Mouse (Mus musculus) neural tube, embryonic 13.5 days (tissue): ENCODE measurements around the gene Klk7. TPM values are rescaled to one million over a fixed set of nuclear protein-coding genes. Genes with fewer than 3 reads are reported as not detected.

Source experiments
- ATAC-seq: fragments of 200-750 bp; cut with Nextera tagmentation; 2 replicates; pipeline ENCODE4 v1.8.0; 2017; ENCODE audit warnings: low read depth, mild to moderate bottlenecking, moderate TSS enrichment, moderate library complexity
- H3K27ac ChIP-seq: fragments of 300-500 bp; sonication (generic); replicated peaks from 2 replicates; pipeline ENCODE4 v1.5.1; 2015; ENCODE audit warnings: moderate library complexity, mild to moderate bottlenecking, inconsistent platforms
- H3K27me3 ChIP-seq: fragments of 300-500 bp; sonication (generic); 2 replicates; pipeline ENCODE4 v1.6.1; 2015; ENCODE audit warnings: mild to moderate bottlenecking, inconsistent platforms
- H3K36me3 ChIP-seq: fragments of 300-500 bp; sonication (generic); 2 replicates; pipeline ENCODE4 v1.6.1; 2015; ENCODE audit warnings: mild to moderate bottlenecking, inconsistent platforms
- H3K4me1 ChIP-seq: fragments of 300-500 bp; sonication (generic); replicated peaks from 2 replicates; pipeline ENCODE4 v1.6.1; 2015; ENCODE audit warnings: inconsistent platforms
- H3K4me2 ChIP-seq: fragments of 300-500 bp; sonication (generic); 2 replicates; pipeline ENCODE4 v1.6.1; 2015; ENCODE audit warnings: inconsistent platforms, mild to moderate bottlenecking, moderate library complexity
- H3K4me3 ChIP-seq: fragments of 300-500 bp; sonication (generic); 2 replicates; pipeline ENCODE4 v1.5.1; 2015; ENCODE audit warnings: mild to moderate bottlenecking, inconsistent platforms
- H3K9ac ChIP-seq: fragments of 300-500 bp; sonication (generic); 2 replicates; pipeline ENCODE4 v1.6.1; 2015; ENCODE audit warnings: moderate library complexity, mild to moderate bottlenecking, inconsistent platforms
- H3K9me3 ChIP-seq: fragments of 300-500 bp; sonication (generic); 2 replicates; pipeline ENCODE4 v1.6.1; 2016; ENCODE audit warnings: inconsistent platforms
- WGBS: fragments of 180-500 bp; shearing (Covaris S2); methylation state at CpG from one replicate; pipeline ENCODE4 v1.1.7; 2015; 5-methylcytosine and 5-hydroxymethylcytosine counted together
- polyA plus RNA-seq: library from polyadenylated mRNA; unstranded; fragments of >200 nt; fragmentation: Nextera tagmentation; extraction: Ambion mirVana; gene quantifications from 2 replicates; pipeline ENCODE4 v1.2.1, GENCODE M21; 2015

Gene Klk7
- polyA plus RNA-seq, 1 experiment from 2014 or later = not detected

DNA sequence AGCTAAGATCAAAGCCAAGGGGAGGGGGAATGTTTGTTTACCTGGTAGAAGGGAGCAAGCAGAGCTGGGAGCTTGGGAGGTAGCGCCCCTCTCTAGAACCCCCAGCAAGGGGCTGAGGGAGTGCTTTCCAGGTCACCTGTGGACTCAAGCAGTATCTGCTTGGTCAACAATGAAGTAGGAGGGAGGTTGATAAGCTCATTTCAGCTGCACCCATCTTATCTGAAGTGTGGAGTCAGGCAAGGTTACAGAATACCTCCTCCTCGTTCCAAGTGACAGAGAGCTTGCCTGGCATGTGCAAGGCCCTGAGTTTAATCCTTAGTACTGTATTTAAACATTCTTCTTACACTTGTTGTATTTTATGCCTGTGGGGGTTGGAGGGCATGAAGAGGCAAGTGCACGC is 44.6 kb downstream of the Klk7 start:
- H3K9me3 ChIP-seq = no peaks in the 10 kb centered on the region
- H3K27ac ChIP-seq = no peak overlapping the region
- no peak for ATAC-seq
- no peak overlapping the region for H3K4me2 ChIP-seq
- H3K9ac ChIP-seq = no peak overlapping the region
- no peaks in the 10 kb centered on the region for H3K4me1 ChIP-seq
- no peaks in the 10 kb centered on the region for H3K27me3 ChIP-seq
- WGBS = 80% methylated on average over 3 of the region's 3 CpGs
- H3K4me3 ChIP-seq = no peak overlapping the region
- H3K36me3 ChIP-seq = no peaks in the 10 kb centered on the region

DNA sequence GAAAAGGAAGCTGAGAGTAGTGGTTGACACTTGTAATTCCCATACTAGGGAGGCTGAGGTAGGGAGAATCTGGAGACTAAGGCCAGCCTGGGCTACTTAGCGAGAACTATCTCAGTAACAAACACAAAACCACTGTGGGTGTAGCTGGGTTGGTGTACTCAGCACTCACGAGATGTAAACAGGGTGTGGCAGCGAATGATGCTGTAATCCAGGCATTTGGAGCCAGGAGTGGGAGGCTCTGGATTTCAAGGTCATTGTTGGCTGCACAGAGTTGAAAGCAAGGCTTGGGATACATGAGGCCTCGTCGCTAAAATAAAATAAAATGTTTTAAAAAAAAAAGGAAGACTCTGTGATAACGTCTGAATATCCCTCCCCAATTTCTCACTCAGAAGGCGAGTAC is 45.2 kb downstream of the Klk7 start:
- Histone ChIP-seq H3K36me3 (no peaks in the 10 kb centered on the region), H3K9me3 (no peaks in the 10 kb centered on the region), H3K9ac (no peak overlapping the region), H3K4me3 (no peak overlapping the region), H3K4me1 (no peaks in the 10 kb centered on the region), H3K27ac (no peak overlapping the region), H3K27me3 (no peaks in the 10 kb centered on the region), H3K4me2 (no peak overlapping the region)
- ATAC-seq = no peak
- whole genome bisulfite sequencing = 82% methylated on average over 7 of the region's 7 CpGs

DNA sequence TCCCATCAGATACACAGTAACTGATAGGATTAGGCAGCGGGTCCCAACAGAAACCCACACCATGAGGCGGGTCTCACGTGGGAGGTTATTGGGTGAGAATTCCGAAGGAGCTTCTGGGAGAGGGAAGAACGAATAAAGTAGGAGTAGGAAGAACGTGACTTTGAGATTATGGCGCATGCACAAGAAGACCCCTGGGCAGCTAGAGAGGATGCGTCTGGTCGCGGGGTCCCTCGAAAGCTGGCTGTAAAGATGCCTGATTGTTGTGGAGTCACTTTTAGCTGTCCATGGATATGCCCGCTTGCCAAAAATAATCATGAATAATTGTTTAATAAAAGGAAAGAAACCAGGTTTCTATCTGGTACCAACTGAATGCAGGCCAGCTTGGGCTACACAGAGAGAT is 46.4 kb downstream of the Klk7 start:
- H3K4me3 ChIP-seq = no peak overlapping the region
- no peaks in the 10 kb centered on the region for H3K9me3 ChIP-seq
- no peak overlapping the region for H3K27ac ChIP-seq
- H3K9ac ChIP-seq = no peak overlapping the region
- no peak overlapping the region for H3K4me2 ChIP-seq
- no peaks in the 10 kb centered on the region for H3K4me1 ChIP-seq
- H3K27me3 ChIP-seq = no peaks in the 10 kb centered on the region
- 93% methylated on average over 12 of the region's 12 CpGs for WGBS
- H3K36me3 ChIP-seq = no peaks in the 10 kb centered on the region
- no peak for ATAC-seq

DNA sequence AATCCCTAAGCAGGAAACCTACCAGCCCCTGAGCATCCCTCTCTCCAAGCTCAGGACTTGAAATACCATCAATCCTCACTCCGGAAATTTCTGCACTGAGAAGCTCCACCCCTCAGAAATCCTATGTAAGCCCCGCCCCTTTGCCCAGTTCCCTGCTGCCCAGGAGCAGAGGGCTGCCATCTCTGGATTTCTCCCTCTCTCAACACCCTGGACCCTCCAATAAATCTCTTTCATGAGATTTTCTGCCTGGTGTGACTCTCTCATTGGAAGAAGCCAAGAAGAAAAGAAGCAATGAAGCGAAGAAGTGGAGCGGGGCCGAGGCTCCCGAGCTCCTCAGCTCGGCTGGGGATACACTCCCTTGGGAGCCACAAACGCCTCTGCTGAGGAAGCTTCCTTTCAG is 49.3 kb downstream of the Klk7 start:
- no peak for ATAC-seq
- H3K4me2 ChIP-seq = no peak overlapping the region
- 37% methylated on average over 8 of the region's 8 CpGs for WGBS

More for the DNA sequence above, 49.3 kb downstream of the Klk7 start:
- Histone ChIP-seq H3K27ac (no peak overlapping the region), H3K9ac (no peak overlapping the region), H3K4me1 (no peaks in the 10 kb centered on the region), H3K9me3 (no peaks in the 10 kb centered on the region), H3K27me3 (no peaks in the 10 kb centered on the region), H3K36me3 (no peaks in the 10 kb centered on the region), H3K4me3 (no peak overlapping the region)

Other genes starting within 250 kb of the Klk7 start
- 8.2 and 9.5 TPM in 2 replicates for gene Zfp658, start 249.0 kb upstream of the Klk7 start, polyA plus RNA-seq
- 13.9 and 14.7 TPM in 2 replicates for gene Zfp719, start 231.7 kb upstream of the Klk7 start, polyA plus RNA-seq
- gene Zfp819, start 204.1 kb upstream of the Klk7 start, polyA plus RNA-seq = 0.29 and 0.32 TPM in 2 replicates
- not detected in 2 replicates for gene Ceacam18, start 176.6 kb upstream of the Klk7 start, polyA plus RNA-seq
- 0.41 TPM in 1 of 2 replicates, not detected in the other for gene Siglece, start 151.1 kb upstream of the Klk7 start, polyA plus RNA-seq
- gene Ctu1, start 139.3 kb upstream of the Klk7 start, polyA plus RNA-seq = 20.1 and 21.1 TPM in 2 replicates
- not detected in 2 replicates for gene Klk14, start 120.9 kb upstream of the Klk7 start, polyA plus RNA-seq
- not detected in 2 replicates for gene Klk13, start 98.7 kb upstream of the Klk7 start, polyA plus RNA-seq
- not detected in 2 replicates for gene Klk12, start 42.4 kb upstream of the Klk7 start, polyA plus RNA-seq
- not detected in 2 replicates for gene Klk11, start 36.7 kb upstream of the Klk7 start, polyA plus RNA-seq
- gene Klk10, start 30.3 kb upstream of the Klk7 start, polyA plus RNA-seq = not detected in 2 replicates
- gene Klk9, start 19.4 kb upstream of the Klk7 start, polyA plus RNA-seq = not detected in 2 replicates
- gene Klk8, start 13.7 kb upstream of the Klk7 start, polyA plus RNA-seq = 8.0 and 8.3 TPM in 2 replicates
- gene Klk6, start 13.2 kb downstream of the Klk7 start, polyA plus RNA-seq = not detected in 2 replicates
- not detected in 2 replicates for gene Klk5, start 30.7 kb downstream of the Klk7 start, polyA plus RNA-seq
- gene Klk4, start 69.9 kb downstream of the Klk7 start, polyA plus RNA-seq = 0.31 TPM in 1 of 2 replicates, not detected in the other
- not detected in 2 replicates for gene Klk15, start 122.4 kb downstream of the Klk7 start, polyA plus RNA-seq
- not detected in 2 replicates for gene Klk1b8, start 139.4 kb downstream of the Klk7 start, polyA plus RNA-seq
- gene Klk1b1, start 155.5 kb downstream of the Klk7 start, polyA plus RNA-seq = not detected in 2 replicates
- gene Klk1b9, start 164.8 kb downstream of the Klk7 start, polyA plus RNA-seq = not detected in 2 replicates
- not detected in 2 replicates for gene Klk1b11, start 184.6 kb downstream of the Klk7 start, polyA plus RNA-seq
- not detected in 2 replicates for gene Klk1b26, start 200.9 kb downstream of the Klk7 start, polyA plus RNA-seq
- gene Klk1b27, start 241.0 kb downstream of the Klk7 start, polyA plus RNA-seq = not detected in 2 replicates